Mouse (Mus musculus) erythroid progenitor cell, adult 5-6 weeks (primary cell): ENCODE data around the gene Pex10. TPM values are rescaled to one million over a fixed set of nuclear protein-coding genes. Genes with fewer than 3 reads are reported as not detected.
A peak's percentile ranks its signal among the peaks of the same experiment; 100 is the strongest.
"Not testable (repeated sequence)": the region's sequence is repeated elsewhere in the genome, so short reads cannot be mapped to it uniquely, and the experiment has no call there.

ENCODE experiments used
- ATAC-seq: replicated peaks from 2 replicates; pipeline ENCODE4 v1.8.0; 2016; ENCODE audit warnings: moderate number of reproducible peaks, mild to moderate bottlenecking, moderate TSS enrichment, inconsistent platforms; ENCODE audit not compliant: poor library complexity, low FRiP score, severe bottlenecking
- total RNA-seq, 2 experiments: library from RNA; stranded (forward) in 1 of 2; stranded (reverse) in 1 of 2; fragments of 150-400 nt in 1 of 2; fragments of 186-747, 209-891 nt in 1 of 2; gene quantifications; 2 replicates each; pipeline versions ENCODE4 v1.2.3 to v1.2.4; 2015 to 2017; ENCODE audit warnings: low replicate concordance in 2 of 2

Gene Pex10
- total RNA-seq, 2 experiments from 2014 or later = 0.91 to 4.6 TPM

- ATAC-seq = no peak
These were observed 8.5 kb upstream of the Pex10 start for GRCm38 (mm10) chr4:155058325-155058724.

- no peak for ATAC-seq
These were observed 2.9 kb upstream of the Pex10 start for GRCm38 (mm10) chr4:155063895-155064294.

GRCm38 (mm10) chr4:155064474-155064873 is 2.3 kb upstream of the Pex10 start:
- ATAC-seq = no peak

GRCm38 (mm10) chr4:155065970-155066833 is 614 bp upstream of the Pex10 start:
- peak; percentile 64 for ATAC-seq

- no peak for ATAC-seq
These were observed 1.6 kb downstream of the Pex10 start for GRCm38 (mm10) chr4:155068357-155068972.

- no peak for ATAC-seq
These were observed 2.4 kb downstream of the Pex10 start for GRCm38 (mm10) chr4:155069191-155069590.

GRCm38 (mm10) chr4:155070199-155070598 is 3.4 kb downstream of the Pex10 start:
- no peak for ATAC-seq

- ATAC-seq = no peak
These were observed 4.1 kb downstream of the Pex10 start for GRCm38 (mm10) chr4:155070921-155071320.

- ATAC-seq = no peak
These were observed 7.6 kb downstream of the Pex10 start for GRCm38 (mm10) chr4:155074418-155074817.

GRCm38 (mm10) chr4:155075137-155075536 is 8.3 kb downstream of the Pex10 start:
- no peak for ATAC-seq

- no peak for ATAC-seq
These were observed 9.0 kb downstream of the Pex10 start for GRCm38 (mm10) chr4:155075813-155076212.

GRCm38 (mm10) chr4:155076677-155077076 is 9.9 kb downstream of the Pex10 start:
- no peak for ATAC-seq

GRCm38 (mm10) chr4:155078808-155079207 is 12.0 kb downstream of the Pex10 start:
- ATAC-seq = not testable (repeated sequence)

- ATAC-seq = no peak
These were observed 12.8 kb downstream of the Pex10 start for GRCm38 (mm10) chr4:155079666-155080065.

- ATAC-seq = no peak
These were observed 16.7 kb downstream of the Pex10 start for GRCm38 (mm10) chr4:155083553-155083952.

- no peak for ATAC-seq
These were observed 17.5 kb downstream of the Pex10 start for GRCm38 (mm10) chr4:155084351-155084750.

- 0 out of 2 replicates have a peak, but pooled peaks have one; percentile 5 for ATAC-seq
These were observed 18.6 kb downstream of the Pex10 start for GRCm38 (mm10) chr4:155085206-155086107.

- peak; percentile 99 for ATAC-seq
These were observed 19.6 kb downstream of the Pex10 start, which contains the start of the genes Rer1 and Morn1 for GRCm38 (mm10) chr4:155086108-155087024. Gene Rer1 (minus strand): TSS chr4:155086382. Gene Morn1 (plus strand): TSS chr4:155086577.

- no peak for ATAC-seq
These were observed 22.4 kb downstream of the Pex10 start for GRCm38 (mm10) chr4:155089241-155089640.
